Mouse (Mus musculus) CD4-positive helper T cell, adult 2 months (primary cell): ENCODE measurements at regions not wholly inside any gene's neighbourhood (a gene's known extent, or its start where the extent isn't known, plus 50 kb on each side); places are given as distances from the start of the nearest gene placed in this dataset.

Experiments used
- DNase-seq: peaks from one replicate; pipeline ENCODE4 v3.0.0-alpha.2; 2012; ENCODE audit warnings: low read depth, missing footprints, low spot score

- peak; percentile 16 for DNase-seq
Observed at GRCm38 (mm10) chr13:30085446-30085845, 50.8 kb upstream of the Mboat1 start.

- peak; percentile 83 for DNase-seq
Observed at GRCm38 (mm10) chr13:30085005-30085404, 51.3 kb upstream of the Mboat1 start.

- DNase-seq = no peak
Observed at GRCm38 (mm10) chr13:30084386-30084785, 51.9 kb upstream of the Mboat1 start.

GRCm38 (mm10) chr13:30083949-30084348 lies 52.3 kb upstream of the Mboat1 start:
- no peak for DNase-seq

GRCm38 (mm10) chr13:30082761-30083160 lies 53.5 kb upstream of the Mboat1 start:
- DNase-seq = no peak

- DNase-seq = no peak
Observed at GRCm38 (mm10) chr13:30080705-30081474, 55.4 kb upstream of the Mboat1 start.

GRCm38 (mm10) chr13:30074517-30075064 lies 61.7 kb upstream of the Mboat1 start:
- no peak for DNase-seq

- no peak for DNase-seq
Observed at GRCm38 (mm10) chr13:30074069-30074468, 62.2 kb upstream of the Mboat1 start.

- no peak for DNase-seq
Observed at GRCm38 (mm10) chr13:30069397-30069796, 66.9 kb upstream of the Mboat1 start.

- no peak for DNase-seq
Observed at GRCm38 (mm10) chr13:30067581-30068375, 68.5 kb upstream of the Mboat1 start.

GRCm38 (mm10) chr13:30065520-30065919 lies 70.8 kb upstream of the Mboat1 start:
- DNase-seq = no peak

- no peak for DNase-seq
Observed at GRCm38 (mm10) chr13:30063741-30064140, 72.5 kb upstream of the Mboat1 start.

GRCm38 (mm10) chr13:30062285-30062684 lies 74.0 kb upstream of the Mboat1 start:
- DNase-seq = no peak

GRCm38 (mm10) chr13:30055141-30055645 lies 69.3 kb upstream of the E2f3 start:
- DNase-seq = no peak

GRCm38 (mm10) chr13:30051891-30052550 lies 66.2 kb upstream of the E2f3 start:
- no peak for DNase-seq

- no peak for DNase-seq
Observed at GRCm38 (mm10) chr13:30050745-30051508, 65.1 kb upstream of the E2f3 start.

- DNase-seq = no peak
Observed at GRCm38 (mm10) chr13:30048260-30048859, 62.5 kb upstream of the E2f3 start.

- DNase-seq = no peak
Observed at GRCm38 (mm10) chr13:30046504-30047169, 60.8 kb upstream of the E2f3 start.

GRCm38 (mm10) chr13:30046061-30046460 lies 60.2 kb upstream of the E2f3 start:
- DNase-seq = no peak

- no peak for DNase-seq
Observed at GRCm38 (mm10) chr13:30045225-30045624, 59.4 kb upstream of the E2f3 start.
